Mouse (Mus musculus): ENCODE results near the gene Pigr. TPM values are rescaled to one million over a fixed set of nuclear protein-coding genes. Genes with fewer than 3 reads are reported as not detected.

Gene Pigr
- total and polyA plus RNA-seq, 2 experiments from 2014 or later = not detected

DNA sequence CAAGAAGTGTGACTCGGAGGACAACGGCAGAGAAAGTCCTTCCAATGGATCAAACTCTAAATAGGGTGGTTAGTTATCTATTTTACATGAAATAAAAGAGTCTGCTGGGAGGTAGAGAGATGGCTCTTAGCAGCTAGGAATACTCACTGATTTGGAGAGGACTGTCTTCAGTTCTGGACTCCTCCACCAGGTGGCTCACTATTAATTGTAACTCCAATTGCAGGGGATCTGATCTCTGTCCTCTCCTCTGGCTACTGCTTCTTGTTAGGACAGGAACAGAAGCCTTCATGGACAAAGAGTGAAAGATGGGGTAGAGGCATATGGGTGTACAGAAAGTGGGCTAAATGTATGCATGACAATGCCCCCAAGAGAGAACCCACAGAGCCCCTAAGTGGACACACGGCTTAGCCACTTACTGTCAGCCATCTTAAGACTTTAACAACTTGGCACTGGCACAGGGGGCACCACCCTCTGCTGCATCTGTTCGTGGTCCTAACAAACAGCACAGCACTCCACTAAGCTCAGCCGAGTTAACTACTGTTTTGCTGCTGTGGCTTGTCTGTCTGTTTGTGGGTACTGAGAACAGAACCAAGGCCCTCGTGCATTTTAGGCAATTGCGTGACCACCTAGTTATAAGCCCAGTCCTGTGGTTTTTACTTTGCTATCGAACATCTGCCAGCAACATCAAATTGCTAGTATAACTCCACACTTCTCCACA, 29.4 kb upstream of the Pigr start:
- H3K4me2 ChIP-seq (ENCODE audit: low read depth) = no peak overlapping the region
- no peak for ATAC-seq
- H3K27me3 ChIP-seq (ENCODE audit: insufficient read depth, low read length) = no peaks in the 10 kb centered on the region
- TF ChIP-seq CTCF (IDR thresholded peaks at IDR 0.05; ENCODE audit: low read depth) = peak; percentile 64
- WGBS = 83% methylated on average over 8 of the region's 8 CpGs
- no peaks in the 10 kb centered on the region for H3K36me3 ChIP-seq (ENCODE audit: insufficient read depth)
- no peak overlapping the region for H3K4me3 ChIP-seq (ENCODE audit: low read depth, low read length)
- H3K9me3 ChIP-seq (ENCODE audit: low read length) = no peaks in the 10 kb centered on the region
- DNase-seq = peak; percentile 39
- H3K4me1 ChIP-seq (ENCODE audit: insufficient read depth) = no peaks in the 10 kb centered on the region
- no peak overlapping the region for H3K9ac ChIP-seq
- H3K27ac ChIP-seq (ENCODE audit: low read depth, low read length) = no peak overlapping the region

DNA sequence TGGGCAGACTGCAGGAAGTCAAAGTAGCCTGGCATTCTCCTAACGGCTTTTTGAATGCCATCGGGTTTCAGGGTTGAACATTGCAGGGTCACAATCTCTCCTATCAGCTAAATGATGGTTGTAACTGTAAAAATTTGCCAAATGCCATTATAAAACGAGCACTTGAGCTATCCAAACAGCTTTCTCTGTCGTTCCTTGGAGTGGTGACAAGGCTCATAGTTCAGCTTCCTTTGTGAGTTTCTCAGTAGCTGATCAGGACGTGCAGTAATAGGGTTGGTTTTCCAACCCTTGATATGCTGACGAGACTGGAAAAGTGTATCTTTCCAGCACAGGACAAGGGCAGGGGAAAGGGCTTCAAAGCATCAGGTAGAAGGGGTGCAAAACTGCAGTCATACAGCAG, 28.4 kb upstream of the Pigr start:
- Histone ChIP-seq H3K4me3 (ENCODE audit: low read depth, low read length) (no peak overlapping the region), H3K36me3 (ENCODE audit: insufficient read depth) (no peaks in the 10 kb centered on the region), H3K9me3 (ENCODE audit: low read length) (no peaks in the 10 kb centered on the region), H3K27ac (ENCODE audit: low read depth, low read length) (no peak overlapping the region), H3K4me2 (ENCODE audit: low read depth) (no peak overlapping the region), H3K4me1 (ENCODE audit: insufficient read depth) (no peaks in the 10 kb centered on the region), H3K9ac (no peak overlapping the region), H3K27me3 (ENCODE audit: insufficient read depth, low read length) (no peaks in the 10 kb centered on the region)
- 57% methylated on average over 6 of the region's 6 CpGs for WGBS
- DNase-seq (no peak), ATAC-seq (no peak)
- no peak for TF ChIP-seq CTCF (IDR thresholded peaks at IDR 0.05; ENCODE audit: low read depth)

DNA sequence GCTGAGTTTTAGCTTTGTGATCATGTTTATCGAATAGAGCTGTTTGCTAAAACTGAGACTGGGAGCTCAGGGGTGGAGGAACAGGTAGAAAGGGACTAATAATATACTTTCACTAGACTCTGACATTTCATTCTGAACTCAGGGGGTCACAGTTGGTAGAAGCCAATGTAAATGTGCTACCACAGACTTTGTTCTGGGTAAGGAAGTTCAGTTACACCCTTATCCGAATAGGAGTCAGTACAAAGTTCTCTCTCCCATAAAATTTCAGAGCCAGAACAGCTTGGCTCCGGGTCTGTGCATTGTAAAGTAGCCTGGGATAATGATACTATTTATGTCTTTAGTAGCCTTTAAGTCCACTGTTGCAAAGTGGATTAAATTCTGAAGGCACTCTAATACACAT, 27.9 kb upstream of the Pigr start:
- H3K4me2 ChIP-seq (ENCODE audit: low read depth) = no peak overlapping the region
- H3K9me3 ChIP-seq (ENCODE audit: low read length) = no peaks in the 10 kb centered on the region
- no peak for TF ChIP-seq CTCF (IDR thresholded peaks at IDR 0.05; ENCODE audit: low read depth)
- H3K27ac ChIP-seq (ENCODE audit: low read depth, low read length) = no peak overlapping the region
- H3K4me3 ChIP-seq (ENCODE audit: low read depth, low read length) = no peak overlapping the region
- DNase-seq (no peak), ATAC-seq (no peak)
- no peaks in the 10 kb centered on the region for H3K27me3 ChIP-seq (ENCODE audit: insufficient read depth, low read length)
- no peaks in the 10 kb centered on the region for H3K4me1 ChIP-seq (ENCODE audit: insufficient read depth)
- no peak overlapping the region for H3K9ac ChIP-seq
- WGBS = 67% methylated on average over 3 of the region's 3 CpGs
- no peaks in the 10 kb centered on the region for H3K36me3 ChIP-seq (ENCODE audit: insufficient read depth)

DNA sequence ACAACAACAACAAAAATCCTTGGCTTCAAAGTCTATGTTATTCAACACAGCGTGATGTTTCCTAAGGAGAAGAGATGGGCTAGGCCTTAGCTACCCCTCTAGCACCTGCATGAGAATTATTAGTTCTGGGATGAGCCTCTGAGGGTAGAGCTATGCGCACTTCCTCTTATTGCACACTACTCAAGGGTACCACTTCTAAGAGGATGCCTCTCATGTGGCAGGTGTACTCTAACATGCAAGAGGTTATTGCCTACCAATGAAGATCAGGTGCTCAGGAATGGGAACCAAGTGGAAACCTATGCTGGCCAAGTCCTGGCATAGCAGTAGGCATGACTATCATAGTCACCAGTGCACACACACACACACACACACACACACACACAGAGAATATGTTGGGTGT, 27.1 kb upstream of the Pigr start:
- 92% methylated on average over 2 of the region's 2 CpGs for WGBS

DNA sequence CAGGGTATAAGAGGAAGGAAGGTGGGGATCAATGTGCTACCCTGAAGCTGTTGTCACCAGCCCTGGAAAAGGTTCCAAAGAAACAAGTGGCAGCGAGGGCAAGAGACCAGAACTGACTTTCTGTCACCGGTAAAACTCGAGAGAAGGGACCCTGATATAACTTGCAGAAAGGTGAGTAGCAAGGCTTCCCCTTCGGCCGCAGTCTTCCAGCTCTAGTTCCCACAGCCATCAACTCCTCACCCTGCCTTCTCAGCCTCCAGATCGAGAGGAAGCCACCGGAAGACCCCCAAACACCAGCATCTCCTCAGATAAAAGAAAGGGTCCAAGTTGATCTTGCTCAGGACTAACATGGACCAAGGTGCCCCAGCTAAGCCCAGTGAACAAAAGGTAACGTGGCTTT, 25.9 kb upstream of the Pigr start, which contains the start of gene Fcamr:
Gene Fcamr (plus strand): TSS at position 301 of the 400 bp plus-strand sequence.
- H3K27ac ChIP-seq (ENCODE audit: low read depth, low read length) = no peak within 1 kb of the TSS
- no peaks in the 10 kb centered on the region for H3K4me1 ChIP-seq (ENCODE audit: insufficient read depth)
- no peaks in the 10 kb centered on the region for H3K9me3 ChIP-seq (ENCODE audit: low read length)
- no peak for ATAC-seq
- H3K4me3 ChIP-seq (ENCODE audit: low read depth, low read length) = no peak within 1 kb of the TSS
- H3K4me2 ChIP-seq (ENCODE audit: low read depth) = no peak within 1 kb of the TSS
- no peak for DNase-seq
- 89% methylated on average over 8 of the region's 8 CpGs for WGBS
- no peaks in the 10 kb centered on the region for H3K27me3 ChIP-seq (ENCODE audit: insufficient read depth, low read length)
- no peaks in the 10 kb centered on the region for H3K36me3 ChIP-seq (ENCODE audit: insufficient read depth)
- TF ChIP-seq CTCF (IDR thresholded peaks at IDR 0.05; ENCODE audit: low read depth) = no peak
- no peak within 1 kb of the TSS for H3K9ac ChIP-seq

More for the DNA sequence above, 27.1 kb upstream of the Pigr start:
- ATAC-seq = no peak
- no peak overlapping the region for H3K4me3 ChIP-seq (ENCODE audit: low read depth, low read length)
- TF ChIP-seq CTCF (IDR thresholded peaks at IDR 0.05; ENCODE audit: low read depth) = no peak
- no peaks in the 10 kb centered on the region for H3K27me3 ChIP-seq (ENCODE audit: insufficient read depth, low read length)
- no peak overlapping the region for H3K9ac ChIP-seq
- no peaks in the 10 kb centered on the region for H3K36me3 ChIP-seq (ENCODE audit: insufficient read depth)
- no peaks in the 10 kb centered on the region for H3K9me3 ChIP-seq (ENCODE audit: low read length)
- H3K4me2 ChIP-seq (ENCODE audit: low read depth) = no peak overlapping the region
- H3K27ac ChIP-seq (ENCODE audit: low read depth, low read length) = no peak overlapping the region
- no peaks in the 10 kb centered on the region for H3K4me1 ChIP-seq (ENCODE audit: insufficient read depth)
- DNase-seq = no peak

DNA sequence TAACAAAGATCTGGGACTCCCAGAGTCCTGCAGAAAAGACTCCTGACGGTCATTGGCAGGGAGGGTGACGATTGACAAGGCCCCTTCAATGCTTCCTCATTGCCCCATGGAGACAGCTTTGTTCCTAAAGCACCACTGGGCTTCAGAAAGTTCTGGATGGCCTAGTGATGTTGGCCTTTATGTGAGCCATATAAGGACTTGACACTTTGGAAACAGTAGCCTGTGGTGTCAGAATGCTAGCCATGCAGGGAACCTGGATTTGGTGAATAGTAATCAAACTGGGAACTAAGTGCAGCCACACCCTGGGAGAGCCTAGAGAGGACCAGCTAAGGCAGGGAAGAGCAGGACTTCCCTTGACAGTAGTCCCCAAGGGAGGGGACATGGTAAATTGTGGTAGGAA, 25.0 kb upstream of the Pigr start:
- WGBS = 62% methylated on average over 2 of the region's 2 CpGs
- H3K9me3 ChIP-seq (ENCODE audit: low read length) = no peaks in the 10 kb centered on the region
- no peak for DNase-seq
- no peak overlapping the region for H3K27ac ChIP-seq (ENCODE audit: low read depth, low read length)
- no peak for TF ChIP-seq CTCF (IDR thresholded peaks at IDR 0.05; ENCODE audit: low read depth)
- H3K9ac ChIP-seq = no peak overlapping the region
- H3K27me3 ChIP-seq (ENCODE audit: insufficient read depth, low read length) = no peaks in the 10 kb centered on the region
- H3K36me3 ChIP-seq (ENCODE audit: insufficient read depth) = no peaks in the 10 kb centered on the region
- no peaks in the 10 kb centered on the region for H3K4me1 ChIP-seq (ENCODE audit: insufficient read depth)
- H3K4me3 ChIP-seq (ENCODE audit: low read depth, low read length) = no peak overlapping the region
- H3K4me2 ChIP-seq (ENCODE audit: low read depth) = no peak overlapping the region
- ATAC-seq = no peak

DNA sequence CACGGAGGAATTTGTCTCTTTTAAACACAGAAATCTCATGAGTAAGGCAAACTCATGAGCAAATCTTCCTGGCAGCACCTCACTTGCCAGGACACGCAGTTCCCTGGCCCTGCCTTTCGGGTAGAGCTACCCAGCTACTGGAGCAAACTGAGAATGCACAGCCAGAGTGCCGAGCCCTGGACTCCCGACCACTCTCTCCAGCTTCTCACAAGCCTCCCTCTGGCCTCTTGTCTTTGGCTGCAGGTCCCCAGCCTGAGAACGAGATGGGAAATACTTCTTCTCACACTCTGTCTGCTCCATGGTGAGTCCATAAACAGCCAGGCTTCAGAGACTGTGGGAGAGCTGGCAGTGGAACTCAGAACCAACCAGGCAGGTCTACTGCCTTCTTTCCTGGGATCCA, 23.5 kb upstream of the Pigr start:
- no peak overlapping the region for H3K4me3 ChIP-seq (ENCODE audit: low read depth, low read length)
- H3K4me1 ChIP-seq (ENCODE audit: insufficient read depth) = no peaks in the 10 kb centered on the region
- DNase-seq = no peak

More for the DNA sequence above, 23.5 kb upstream of the Pigr start:
- H3K27me3 ChIP-seq (ENCODE audit: insufficient read depth, low read length) = no peaks in the 10 kb centered on the region
- no peak for ATAC-seq
- WGBS = 67% methylated on average over 6 of the region's 6 CpGs
- TF ChIP-seq CTCF (IDR thresholded peaks at IDR 0.05; ENCODE audit: low read depth) = no peak
- H3K9me3 ChIP-seq (ENCODE audit: low read length) = no peaks in the 10 kb centered on the region
- H3K27ac ChIP-seq (ENCODE audit: low read depth, low read length) = no peak overlapping the region
- H3K36me3 ChIP-seq (ENCODE audit: insufficient read depth) = no peaks in the 10 kb centered on the region
- no peak overlapping the region for H3K4me2 ChIP-seq (ENCODE audit: low read depth)
- H3K9ac ChIP-seq = no peak overlapping the region

All from forebrain, postnatal 0 days (tissue).